9 mouse cellular contexts compared by ENCODE assay signal in genomic region chr11:69578301-69578700, GRCm38 (mm10). TPM values are rescaled to one million over a fixed set of nuclear protein-coding genes. Genes with fewer than 3 reads are reported as not detected.
DNase-seq lines count a peak whose midpoint lies in the region; ATAC-seq and TF ChIP-seq lines count a peak whose summit lies in the region.
"Had no signal": no experiment of that assay in that cellular context is flagged by ENCODE, and none has a peak within 500 bp of the region (broad histone marks: within the 10 kb centered on the region; RNA-seq: fewer than 3 reads in every experiment).

No protein-coding gene starts in this region.

- TF ChIP-seq CTCF in cerebellum, adult 2 months (IDR thresholded peaks at IDR 0.05; ENCODE audit: borderline replicate concordance, insufficient read depth, low read depth, low read length): no peak

- no peaks in the 10 kb centered on the region for H3K9me3 ChIP-seq in neural tube, embryonic 11.5 days (ENCODE audit: control insufficient read depth, low read length)
- no peaks in the 10 kb centered on the region for H3K9me3 ChIP-seq in limb, embryonic 13.5 days
- no peaks in the 10 kb centered on the region for H3K9me3 ChIP-seq in stomach, embryonic 14.5 days (ENCODE audit: control insufficient read depth, low read depth, low read length)

- peak overlapping the region; percentile 85 for H3K9ac ChIP-seq in neural tube, embryonic 11.5 days (ENCODE audit: low read length)
- H3K9ac ChIP-seq in limb, embryonic 13.5 days: peak overlapping the region; percentile 85
- peak overlapping the region; percentile 82 for H3K9ac ChIP-seq in stomach, embryonic 14.5 days (replicated peaks; ENCODE audit: low read depth, low read length)

- 9% methylated on average over 15 of the region's 15 CpGs for WGBS in cerebellum, adult 2 months
- WGBS in neural tube, embryonic 11.5 days: 17% methylated on average over 15 of the region's 15 CpGs
- WGBS in limb, embryonic 13.5 days: 11% methylated on average over 15 of the region's 15 CpGs
- WGBS in stomach, embryonic 14.5 days: 16% methylated on average over 15 of the region's 15 CpGs

- no peak for TF ChIP-seq POLR2A in cerebellum, adult 2 months (IDR thresholded peaks at IDR 0.05; ENCODE audit: borderline replicate concordance, insufficient read depth, low read length)

- ATAC-seq in neural tube, embryonic 11.5 days (ENCODE audit: insufficient read depth, low FRiP score, low TSS enrichment): no peak
- ATAC-seq in limb, embryonic 13.5 days (ENCODE audit: low FRiP score, low read depth): no peak
- ATAC-seq in stomach, embryonic 14.5 days (ENCODE audit: insufficient number of reproducible peaks, insufficient read depth, low FRiP score, low read depth): no peak

- peak overlapping the region; percentile 91 for H3K4me3 ChIP-seq in cerebellum, adult 2 months (replicated peaks; ENCODE audit: insufficient read depth, low read depth, low read length)
- H3K4me3 ChIP-seq in neural tube, embryonic 11.5 days (ENCODE audit: low read depth, low read length): peak overlapping the region; percentile 71
- H3K4me3 ChIP-seq in limb, embryonic 13.5 days: peak overlapping the region; percentile 87
- peak overlapping the region; percentile 53 for H3K4me3 ChIP-seq in stomach, embryonic 14.5 days (ENCODE audit: low read depth, low read length)

- no peaks in the 10 kb centered on the region for H3K27me3 ChIP-seq in cerebellum, adult 2 months (ENCODE audit: control insufficient read depth, insufficient read depth, low read length)
- no peaks in the 10 kb centered on the region for H3K27me3 ChIP-seq in neural tube, embryonic 11.5 days (ENCODE audit: control insufficient read depth, insufficient read depth, low read length)
- no peaks in the 10 kb centered on the region for H3K27me3 ChIP-seq in limb, embryonic 13.5 days
- H3K27me3 ChIP-seq in stomach, embryonic 14.5 days (ENCODE audit: control insufficient read depth, insufficient read depth, low read length): no peaks in the 10 kb centered on the region

- H3K4me2 ChIP-seq in neural tube, embryonic 11.5 days (ENCODE audit: low read depth): peak overlapping the region; percentile 72
- H3K4me2 ChIP-seq in limb, embryonic 13.5 days (replicated peaks): peak overlapping the region; percentile 83
- peak overlapping the region; percentile 95 for H3K4me2 ChIP-seq in stomach, embryonic 14.5 days (replicated peaks; ENCODE audit: low read depth, low read length)

- DNase-seq in cerebellum, adult 2 months: peak in 1 of 2 experiments; percentile 25
- DNase-seq in cerebellum, postnatal 10 days: no peak
- no peak for DNase-seq in neural tube, embryonic 11.5 days (ENCODE audit: low spot score)
- DNase-seq in neural tube, embryonic 10.5 days (ENCODE audit: extremely low spot score, low spot score): no peak
- DNase-seq in gastrocnemius, adult 8-10 months (ENCODE audit: low spot score in 2 of 2): no peak
- DNase-seq in adrenal gland, adult 2 months: no peak
- DNase-seq: cerebellum, postnatal 14 days had no signal

- peaks cover 5% of the 10 kb centered on the region for H3K4me1 ChIP-seq in cerebellum, adult 2 months (ENCODE audit: control insufficient read depth, insufficient read depth, low read length)
- H3K4me1 ChIP-seq in neural tube, embryonic 11.5 days (ENCODE audit: control insufficient read depth, insufficient read depth, low read length): peaks cover 18% of the 10 kb centered on the region
- H3K4me1 ChIP-seq in limb, embryonic 13.5 days: peaks cover 43% of the 10 kb centered on the region
- H3K4me1 ChIP-seq in stomach, embryonic 14.5 days (ENCODE audit: control insufficient read depth, insufficient read depth, low read length): peaks cover 21% of the 10 kb centered on the region

- no peaks in the 10 kb centered on the region for H3K36me3 ChIP-seq in neural tube, embryonic 11.5 days (ENCODE audit: control insufficient read depth, insufficient read depth, low read length)
- peaks cover 29% of the 10 kb centered on the region for H3K36me3 ChIP-seq in limb, embryonic 13.5 days
- peaks cover 6% of the 10 kb centered on the region; the same call in 1 of the 2 replicates for H3K36me3 ChIP-seq in stomach, embryonic 14.5 days (ENCODE audit: control insufficient read depth, insufficient read depth, low read length)

- no peak overlapping the region; the same call in 1 of the 2 replicates for H3K27ac ChIP-seq in cerebellum, adult 2 months (ENCODE audit: insufficient read depth, low read length)
- H3K27ac ChIP-seq in neural tube, embryonic 11.5 days (ENCODE audit: low read depth, low read length): no peak overlapping the region
- H3K27ac ChIP-seq in limb, embryonic 13.5 days: no peak overlapping the region
- peak overlapping the region; percentile 70; the same call in 1 of the 2 replicates for H3K27ac ChIP-seq in stomach, embryonic 14.5 days (ENCODE audit: low read length)

RNA-seq across cellular contexts. Expression of gene Wrap53, which starts 1.8 kb away (rescaled TPM):
- 18.6 and 18.8 TPM in 2 replicates for polyA plus RNA-seq in cerebellum, adult 2 months (2012; rRNA removed)
- 34.5 and 34.6 TPM in 2 replicates for polyA plus RNA-seq in neural tube, embryonic 11.5 days (2014; fragmentation: Nextera tagmentation; extraction: Ambion mirVana)
- polyA plus RNA-seq in limb, embryonic 13.5 days (2015; fragmentation: Nextera tagmentation; extraction: Ambion mirVana): 28.3 and 31.0 TPM in 2 replicates
- 22.1 and 23.1 TPM in 2 replicates for polyA plus RNA-seq in stomach, embryonic 14.5 days (2014; fragmentation: Nextera tagmentation; extraction: Ambion mirVana)
- 1 to 10 TPM; 3.3 to 4.4 (median 3.7) TPM for total RNA-seq in gastrocnemius, adult 8-10 months (2022)
- 10 to 100 TPM in 1 of 2 experiments, 1 to 10 TPM in 1; 8.4 to 12.0 TPM for total RNA-seq in adrenal gland, adult 2 months (2021)
- 14.8 and 16.1 TPM in 2 replicates for polyA plus RNA-seq in adrenal gland, adult 2 months (2012; rRNA removed)

RNA-seq across cellular contexts. Expression of gene Trp53, which starts 1.9 kb away (rescaled TPM):
- 34.7 and 35.6 TPM in 2 replicates for polyA plus RNA-seq in cerebellum, adult 2 months (2012; rRNA removed)
- 169 and 175 TPM in 2 replicates for polyA plus RNA-seq in neural tube, embryonic 11.5 days (2014; fragmentation: Nextera tagmentation; extraction: Ambion mirVana)
- polyA plus RNA-seq in limb, embryonic 13.5 days (2015; fragmentation: Nextera tagmentation; extraction: Ambion mirVana): 158 and 161 TPM in 2 replicates
- polyA plus RNA-seq in stomach, embryonic 14.5 days (2014; fragmentation: Nextera tagmentation; extraction: Ambion mirVana): 155 and 163 TPM in 2 replicates
- total RNA-seq in gastrocnemius, adult 8-10 months (2022): 10 to 100 TPM; 12.6 to 17.2 (median 13.8) TPM
- total RNA-seq in adrenal gland, adult 2 months (2021): 10 to 100 TPM; 59.6 to 67.5 TPM
- polyA plus RNA-seq in adrenal gland, adult 2 months (2012; rRNA removed): 78.9 and 85.0 TPM in 2 replicates

RNA-seq across cellular contexts. Expression of gene Efnb3, which starts 18.3 kb away (rescaled TPM):
- polyA plus RNA-seq in cerebellum, adult 2 months (2012; rRNA removed): 84.8 and 104 TPM in 2 replicates
- 9.6 and 9.7 TPM in 2 replicates for polyA plus RNA-seq in neural tube, embryonic 11.5 days (2014; fragmentation: Nextera tagmentation; extraction: Ambion mirVana)
- 45.8 and 47.6 TPM in 2 replicates for polyA plus RNA-seq in limb, embryonic 13.5 days (2015; fragmentation: Nextera tagmentation; extraction: Ambion mirVana)
- polyA plus RNA-seq in stomach, embryonic 14.5 days (2014; fragmentation: Nextera tagmentation; extraction: Ambion mirVana): 5.5 and 5.7 TPM in 2 replicates
- under 1 TPM; 0.31 to 0.46 (median 0.35) TPM for total RNA-seq in gastrocnemius, adult 8-10 months (2022)
- under 1 TPM; 0.52 to 0.69 TPM for total RNA-seq in adrenal gland, adult 2 months (2021)
- 0.77 and 1.3 TPM in 2 replicates for polyA plus RNA-seq in adrenal gland, adult 2 months (2012; rRNA removed)

RNA-seq across cellular contexts. Expression of gene Atp1b2, which starts 27.4 kb away (rescaled TPM):
- polyA plus RNA-seq in cerebellum, adult 2 months (2012; rRNA removed): 890 and 950 TPM in 2 replicates
- 7.2 and 7.7 TPM in 2 replicates for polyA plus RNA-seq in neural tube, embryonic 11.5 days (2014; fragmentation: Nextera tagmentation; extraction: Ambion mirVana)
- polyA plus RNA-seq in limb, embryonic 13.5 days (2015; fragmentation: Nextera tagmentation; extraction: Ambion mirVana): 5.7 and 6.0 TPM in 2 replicates
- polyA plus RNA-seq in stomach, embryonic 14.5 days (2014; fragmentation: Nextera tagmentation; extraction: Ambion mirVana): 8.8 and 10.0 TPM in 2 replicates
- 100 to 1,000 TPM; 333 to 372 (median 353) TPM for total RNA-seq in gastrocnemius, adult 8-10 months (2022)
- 10 to 100 TPM; 34.9 to 40.2 TPM for total RNA-seq in adrenal gland, adult 2 months (2021)
- 28.3 and 31.5 TPM in 2 replicates for polyA plus RNA-seq in adrenal gland, adult 2 months (2012; rRNA removed)

RNA-seq across cellular contexts. Expression of gene Dnah2, which starts 29.4 kb away (rescaled TPM):
- polyA plus RNA-seq in cerebellum, adult 2 months (2012; rRNA removed): 0.55 and 0.69 TPM in 2 replicates
- 0.92 and 1.2 TPM in 2 replicates for polyA plus RNA-seq in neural tube, embryonic 11.5 days (2014; fragmentation: Nextera tagmentation; extraction: Ambion mirVana)
- 2.2 and 2.4 TPM in 2 replicates for polyA plus RNA-seq in limb, embryonic 13.5 days (2015; fragmentation: Nextera tagmentation; extraction: Ambion mirVana)
- 1.4 and 2.3 TPM in 2 replicates for polyA plus RNA-seq in stomach, embryonic 14.5 days (2014; fragmentation: Nextera tagmentation; extraction: Ambion mirVana)
- total RNA-seq in gastrocnemius, adult 8-10 months (2022): under 1 TPM in 3 of 4 experiments, not detected in 1; 0.02 to 0.68 (median 0.05) TPM
- total RNA-seq in adrenal gland, adult 2 months (2021): under 1 TPM; 0.32 to 0.66 TPM
- polyA plus RNA-seq in adrenal gland, adult 2 months (2012; rRNA removed): 0.19 and 0.28 TPM in 2 replicates
